Mouse (Mus musculus) embryonic facial prominence, embryonic 10.5 days (tissue): ENCODE data around the gene Vmn2r78. TPM values are rescaled to one million over a fixed set of nuclear protein-coding genes. Genes with fewer than 3 reads are reported as not detected.
"Not testable (repeated sequence)": the region's sequence is repeated elsewhere in the genome, so short reads cannot be mapped to it uniquely, and the experiment has no call there.

Experiments
- DNase-seq: peaks from one replicate; pipeline ENCODE4 v3.0.0-alpha.2; 2017; ENCODE audit warnings: low spot score
- H3K27ac ChIP-seq: fragments of 300-500 bp; sonication (generic); replicated peaks from 2 replicates; pipeline ENCODE4 v1.5.1; 2016; ENCODE audit warnings: mild to moderate bottlenecking
- H3K27me3 ChIP-seq: fragments of 300-500 bp; sonication (generic); replicated peaks from 2 replicates; pipeline ENCODE4 v1.6.1; 2016; ENCODE audit warnings: low read depth, mild to moderate bottlenecking; ENCODE audit not compliant: poor library complexity, severe bottlenecking
- H3K36me3 ChIP-seq: fragments of 300-500 bp; sonication (generic); replicated peaks from 2 replicates; pipeline ENCODE4 v1.6.1; 2016; ENCODE audit warnings: mild to moderate bottlenecking, moderate library complexity
- H3K4me1 ChIP-seq: fragments of 300-500 bp; sonication (generic); 2 replicates; pipeline ENCODE4 v1.6.1; 2016
- H3K4me3 ChIP-seq: fragments of 300-500 bp; sonication (generic); 2 replicates; pipeline ENCODE4 v1.5.1; 2016; ENCODE audit warnings: mild to moderate bottlenecking, moderate library complexity
- H3K9me3 ChIP-seq: fragments of 300-500 bp; sonication (generic); 2 replicates; pipeline ENCODE4 v1.6.1; 2016; ENCODE audit warnings: mild to moderate bottlenecking
- WGBS: fragments of 180-500 bp; shearing (Covaris S2); methylation state at CpG from one replicate; pipeline ENCODE4 v1.1.7; 2016; 5-methylcytosine and 5-hydroxymethylcytosine counted together
- polyA plus RNA-seq: library from polyadenylated mRNA; unstranded; fragments of >200 nt; fragmentation: Nextera tagmentation; extraction: Ambion mirVana; gene quantifications from 2 replicates; pipeline ENCODE4 v1.2.1, GENCODE M21; 2016

Gene Vmn2r78
- polyA plus RNA-seq: not detected in 2 replicates

- 87% methylated on average over 2 of the region's 2 CpGs for WGBS
These were observed at the start of gene Vmn2r78 for GRCm38 (mm10) chr7:86914794-86915193. TSS of gene Vmn2r78 (plus strand) at chr7:86915094.

DNA sequence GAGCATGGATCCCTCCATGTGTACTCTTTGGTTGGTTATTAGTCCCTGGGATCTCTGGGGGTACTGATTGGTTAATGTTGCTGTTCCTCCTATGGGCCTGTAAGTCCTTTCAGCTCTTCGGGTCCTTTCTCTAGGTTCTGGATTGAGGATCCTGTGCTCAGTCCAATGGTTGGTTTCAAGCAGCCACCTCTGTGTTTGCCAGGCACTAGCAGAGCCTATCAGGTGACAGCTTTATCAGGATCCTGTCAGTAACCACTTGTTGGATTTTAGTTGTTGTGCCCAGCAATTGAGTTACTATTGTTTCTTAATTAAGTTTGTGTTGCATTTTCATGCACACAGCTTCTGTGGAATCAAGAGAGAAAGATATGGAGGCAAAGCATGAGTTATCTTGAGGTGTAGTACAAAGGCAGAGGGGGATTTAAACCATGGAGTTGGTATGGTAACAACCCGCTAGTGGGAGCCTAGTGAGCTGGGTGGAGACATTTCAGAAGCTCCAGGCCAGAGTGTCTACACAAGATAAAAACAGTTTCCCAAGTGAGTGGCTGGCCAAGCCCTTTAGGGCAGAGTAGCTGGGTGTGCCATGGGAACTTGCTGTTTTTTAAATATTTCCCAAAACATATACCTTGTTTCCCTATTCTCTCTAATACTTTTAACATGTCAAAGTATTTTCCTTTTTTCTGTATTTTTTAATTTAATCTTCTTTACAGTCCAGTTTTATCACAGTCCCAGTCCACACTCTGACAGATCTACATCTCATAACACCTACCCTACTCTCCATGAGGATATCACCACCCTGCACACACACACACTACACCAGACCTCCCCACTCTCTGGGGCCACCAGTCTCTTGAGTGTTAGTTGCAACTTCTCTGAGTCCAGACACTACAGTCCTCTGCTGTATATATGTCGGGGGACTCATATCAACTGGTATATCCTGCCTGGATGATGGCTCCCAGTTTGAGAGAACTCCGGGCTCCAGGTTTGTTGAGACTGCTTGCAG lies 25.1 kb upstream of the Vmn2r78 start:
- H3K4me1 ChIP-seq: no peaks in the 10 kb centered on the region
- no peak overlapping the region for H3K4me3 ChIP-seq
- WGBS: 88% methylated on average over 4 of the region's 4 CpGs
- no peaks in the 10 kb centered on the region for H3K36me3 ChIP-seq
- H3K27ac ChIP-seq: no peak overlapping the region
- DNase-seq: no peak
- no peaks in the 10 kb centered on the region for H3K9me3 ChIP-seq
- no peaks in the 10 kb centered on the region for H3K27me3 ChIP-seq

More at GRCm38 (mm10) chr7:86914794-86915193, at the start of gene Vmn2r78:
- not testable (repeated sequence) for H3K27ac ChIP-seq, H3K4me1 ChIP-seq, H3K9me3 ChIP-seq, H3K36me3 ChIP-seq, H3K4me3 ChIP-seq, DNase-seq, H3K27me3 ChIP-seq

DNA sequence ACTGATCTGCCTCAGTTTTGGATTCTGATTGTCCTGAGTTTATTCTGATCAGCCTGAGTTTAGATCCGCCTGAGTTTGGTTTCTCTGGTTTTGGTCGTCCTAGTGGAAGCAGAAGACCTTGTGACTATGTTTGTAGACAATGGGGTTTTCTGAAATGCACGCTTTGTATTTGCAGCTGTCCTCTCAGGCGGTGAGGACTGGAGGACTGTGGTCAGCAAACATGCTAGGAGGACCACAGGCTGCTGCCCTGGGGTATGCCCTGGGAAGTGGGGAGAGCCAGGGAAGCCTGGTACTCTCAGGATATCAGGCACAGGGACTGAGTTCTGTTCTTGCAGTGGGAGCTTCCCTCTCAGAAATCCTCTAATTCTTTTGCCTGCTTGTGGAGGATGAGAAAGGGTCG lies 22.4 kb downstream of the Vmn2r78 start:
- no peak for DNase-seq
- Histone ChIP-seq H3K4me3 (no peak overlapping the region), H3K4me1 (no peaks in the 10 kb centered on the region), H3K36me3 (no peaks in the 10 kb centered on the region), H3K9me3 (no peaks in the 10 kb centered on the region), H3K27me3 (no peaks in the 10 kb centered on the region), H3K27ac (no peak overlapping the region)
- WGBS: 84% methylated on average over 5 of the region's 5 CpGs

GRCm38 (mm10) chr7:86994700-86995099 lies 79.8 kb downstream of the Vmn2r78 start:
- no peaks in the 10 kb centered on the region for H3K36me3 ChIP-seq
- H3K27ac ChIP-seq: no peak overlapping the region
- H3K4me1 ChIP-seq: no peaks in the 10 kb centered on the region
- DNase-seq: no peak
- no peak overlapping the region for H3K4me3 ChIP-seq
- no peaks in the 10 kb centered on the region for H3K27me3 ChIP-seq
- no peaks in the 10 kb centered on the region for H3K9me3 ChIP-seq
- WGBS: 62% methylated on average over 1 of the region's 1 CpGs

DNA sequence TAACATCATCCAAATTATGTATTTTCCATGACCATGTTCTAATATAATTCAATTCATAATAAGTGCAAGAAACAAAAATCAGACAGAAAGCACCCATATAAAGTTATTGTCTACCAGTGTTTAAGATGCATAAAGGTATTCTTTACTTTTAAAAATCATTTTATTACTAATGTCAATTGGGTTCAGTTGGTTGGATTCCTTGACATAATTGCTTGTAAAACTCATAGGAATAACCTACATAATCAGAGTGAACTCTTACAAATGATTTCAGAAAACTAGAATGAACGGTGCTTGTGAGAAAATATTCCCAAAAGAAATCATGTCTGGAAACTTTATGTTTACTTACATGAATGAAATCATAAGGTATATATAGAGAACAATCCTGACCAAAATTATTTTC lies 80.9 kb downstream of the Vmn2r78 start, which contains the start of gene Vmn2r79:
Vmn2r79 (plus strand) TSS at position 301 of the 400 bp plus-strand sequence.
- not testable (repeated sequence) for H3K27me3 ChIP-seq, H3K4me3 ChIP-seq, H3K9me3 ChIP-seq, H3K27ac ChIP-seq, DNase-seq, H3K36me3 ChIP-seq, H3K4me1 ChIP-seq
- WGBS: 97% methylated on average over 1 of the region's 1 CpGs

Other genes starting within 250 kb of the Vmn2r78 start
- gene Olfr292, start 226.8 kb upstream of the Vmn2r78 start, polyA plus RNA-seq: not detected in 2 replicates
- gene Folh1, start 139.2 kb upstream of the Vmn2r78 start, polyA plus RNA-seq: 0.21 TPM in 1 of 2 replicates, not detected in the other
- gene Vmn2r77, start 120.1 kb upstream of the Vmn2r78 start, polyA plus RNA-seq: not detected in 2 replicates
- gene Vmn2r79, start 81.0 kb downstream of the Vmn2r78 start, polyA plus RNA-seq: not detected in 2 replicates